In the genomic region with DNA sequence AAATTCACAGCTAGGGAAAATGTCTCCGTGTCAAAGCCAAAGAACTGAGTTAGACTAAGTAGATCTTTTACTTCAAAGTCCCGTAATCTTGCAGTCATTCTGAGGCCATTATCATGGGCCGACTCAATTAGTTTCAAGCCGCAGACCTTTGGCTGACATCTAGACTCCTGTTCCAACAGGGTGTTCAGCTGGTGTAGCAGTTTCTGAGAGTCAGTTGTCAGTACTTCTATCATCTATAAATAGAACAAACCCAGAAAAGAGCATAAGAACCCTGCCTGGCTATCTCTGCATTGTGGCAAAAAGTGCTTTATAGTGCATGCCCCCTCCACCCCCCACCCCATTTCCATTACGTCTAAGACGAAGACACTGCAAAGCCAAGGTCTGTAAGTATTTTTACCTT, we compare ENCODE assay signal across 8 mouse cellular contexts. TPM values are rescaled to one million over a fixed set of nuclear protein-coding genes. Genes with fewer than 3 reads are reported as not detected.
DNase-seq lines count a peak whose midpoint lies in the region; ATAC-seq and TF ChIP-seq lines count a peak whose summit lies in the region.
"Had no signal": no experiment of that assay in that cellular context is flagged by ENCODE, and none has a peak within 500 bp of the region (broad histone marks: within the 10 kb centered on the region; RNA-seq: fewer than 3 reads in every experiment).

No protein-coding gene starts in this region.

- TF ChIP-seq POLR2A in myocyte (IDR thresholded peaks at IDR 0.05; ENCODE audit: insufficient read length, low read depth): no peak

- intact Hi-C loops in left cerebral cortex, adult 2 months (cut with DNase I): loop anchor here (2.0 kb wide), 1 partner anchor 19 kb away; no protein-coding TSS in a partner anchor

- WGBS in embryonic facial prominence, embryonic 14.5 days: 54% methylated on average over 6 of the region's 6 CpGs

- no peak for ATAC-seq in embryonic facial prominence, embryonic 14.5 days (ENCODE audit: low read depth)

- no peaks in the 10 kb centered on the region for H3K27me3 ChIP-seq in embryonic facial prominence, embryonic 14.5 days (replicated peaks; ENCODE audit: control insufficient read depth, insufficient read depth, low read length)
- H3K27me3 ChIP-seq in myocyte (ENCODE audit: control insufficient read depth, insufficient read depth, insufficient read length): no peaks in the 10 kb centered on the region

- no peak for TF ChIP-seq CTCF in left cerebral cortex, adult 2 months (IDR thresholded peaks at IDR 0.05)

- no peak overlapping the region for H3K9ac ChIP-seq in embryonic facial prominence, embryonic 14.5 days (ENCODE audit: low read depth, low read length)

- H3K79me2 ChIP-seq in myocyte (ENCODE audit: control insufficient read depth, insufficient read depth): peaks cover 27% of the 10 kb centered on the region

- no peak overlapping the region; the same call in 1 of the 2 replicates for H3K27ac ChIP-seq in left cerebral cortex, adult 2 months
- H3K27ac ChIP-seq in embryonic facial prominence, embryonic 14.5 days (replicated peaks; ENCODE audit: low read depth, low read length): no peak overlapping the region

- no peak overlapping the region for H3ac ChIP-seq in myocyte (ENCODE audit: control insufficient read depth, insufficient read length)

- peaks cover 10% of the 10 kb centered on the region for H3K4me1 ChIP-seq in embryonic facial prominence, embryonic 14.5 days (ENCODE audit: control insufficient read depth, insufficient read depth, low read length)

- H3K4me2 ChIP-seq in embryonic facial prominence, embryonic 14.5 days (ENCODE audit: low read depth, low read length): peak overlapping the region; percentile 70
- H3K4me2 ChIP-seq in myocyte (ENCODE audit: low read depth): peak overlapping the region; percentile 97

- DNase-seq in left cerebral cortex, adult 2 months (ENCODE audit: extremely low spot score in 1 of 2, low spot score in 2 of 2): no peak
- DNase-seq in left cerebral cortex, adult 11 months (ENCODE audit: low spot score): no peak
- peak; percentile 55 for DNase-seq in embryonic facial prominence, embryonic 14.5 days (ENCODE audit: low spot score)
- DNase-seq in heart, postnatal 4 days: peak; percentile 38
- no peak for DNase-seq in retina, embryonic 14.5 days (ENCODE audit: low spot score)
- DNase-seq in frontal cortex, postnatal 36 days (ENCODE audit: low spot score in 2 of 2): no peak
- DNase-seq: right cerebral cortex, adult 18-20 months had no signal

- peak overlapping the region; percentile 98; the same call in 1 of the 2 replicates for H3K4me3 ChIP-seq in left cerebral cortex, adult 2 months
- H3K4me3 ChIP-seq in embryonic facial prominence, embryonic 14.5 days (ENCODE audit: low read depth, low read length): peak overlapping the region; percentile 80
- peak overlapping the region; percentile 76 for H3K4me3 ChIP-seq in myocyte

- H3K36me3 ChIP-seq in embryonic facial prominence, embryonic 14.5 days (ENCODE audit: control insufficient read depth, insufficient read depth, low read length): peaks cover 25% of the 10 kb centered on the region; the same call in 1 of the 2 replicates
- H3K36me3 ChIP-seq in myocyte (ENCODE audit: control insufficient read depth, insufficient read depth): peaks cover 34% of the 10 kb centered on the region

- no peaks in the 10 kb centered on the region for H3K9me3 ChIP-seq in embryonic facial prominence, embryonic 14.5 days (ENCODE audit: control insufficient read depth, low read length)

TF ChIP-seq in myocyte, 11 proteins besides CTCF, POLR2A, EP300 and RAD21:
- no peak for TF ChIP-seq USF1 (IDR thresholded peaks at IDR 0.05; ENCODE audit: low read depth)
- no peak for TF ChIP-seq SRF (IDR thresholded peaks at IDR 0.05; ENCODE audit: control insufficient read depth, insufficient read length, low read depth)
- no peak for TF ChIP-seq E2F4 (IDR thresholded peaks at IDR 0.05; ENCODE audit: insufficient read depth)
- TF ChIP-seq POLR2AphosphoS2 (IDR thresholded peaks at IDR 0.05; ENCODE audit: insufficient read length, low read depth): no peak
- no peak for TF ChIP-seq TCF12 (IDR thresholded peaks at IDR 0.05; ENCODE audit: insufficient read depth, poor library complexity, severe bottlenecking)
- no peak for TF ChIP-seq MYOG (IDR thresholded peaks at IDR 0.05; ENCODE audit: control insufficient read depth in 1 of 3, insufficient read depth in 1 of 3, insufficient read length in 2 of 3, low read depth in 2 of 3)
- no peak for TF ChIP-seq REST (IDR thresholded peaks at IDR 0.05; ENCODE audit: insufficient read depth, insufficient read length)
- no peak for TF ChIP-seq CEBPB (IDR thresholded peaks at IDR 0.05; ENCODE audit: insufficient read depth, poor library complexity, severe bottlenecking)
- no peak for TF ChIP-seq TCF3 (IDR thresholded peaks at IDR 0.05; ENCODE audit: insufficient read length, low read depth)

RNA-seq across cellular contexts. Expression of gene Ccng1, which starts 1.3 kb away (rescaled TPM):
- 10 to 100 TPM; 67.3 to 72.7 TPM for total RNA-seq in left cerebral cortex, adult 2 months (2021)
- 69.3 and 85.7 TPM in 2 replicates for polyA plus RNA-seq in embryonic facial prominence, embryonic 14.5 days (2014; fragmentation: Nextera tagmentation; extraction: Ambion mirVana)
- total RNA-seq in heart, postnatal 4 days (2021): 100 to 1,000 TPM; 161 to 182 TPM
- 55.2 TPM for polyA plus RNA-seq in myocyte (2012; fragmentation: generic; extraction: Trizol)

RNA-seq across cellular contexts. Expression of gene Nudcd2, which starts 20.4 kb away (rescaled TPM):
- total RNA-seq in left cerebral cortex, adult 2 months (2021): 10 to 100 TPM; 20.1 to 20.3 TPM
- 122 and 138 TPM in 2 replicates for polyA plus RNA-seq in embryonic facial prominence, embryonic 14.5 days (2014; fragmentation: Nextera tagmentation; extraction: Ambion mirVana)
- 10 to 100 TPM; 30.6 to 31.7 TPM for total RNA-seq in heart, postnatal 4 days (2021)
- polyA plus RNA-seq in myocyte (2012; fragmentation: generic; extraction: Trizol): 43.5 TPM

RNA-seq across cellular contexts. Expression of gene Hmmr, which starts 20.6 kb away (rescaled TPM):
- under 1 TPM; 0.33 to 0.50 TPM for total RNA-seq in left cerebral cortex, adult 2 months (2021)
- polyA plus RNA-seq in embryonic facial prominence, embryonic 14.5 days (2014; fragmentation: Nextera tagmentation; extraction: Ambion mirVana): 35.2 and 38.3 TPM in 2 replicates
- 10 to 100 TPM; 36.3 to 43.2 TPM for total RNA-seq in heart, postnatal 4 days (2021)
- 8.4 TPM for polyA plus RNA-seq in myocyte (2012; fragmentation: generic; extraction: Trizol)

RNA-seq across cellular contexts. Expression of gene Mat2b, which starts 58.8 kb away (rescaled TPM):
- 100 to 1,000 TPM; 145 to 160 TPM for total RNA-seq in left cerebral cortex, adult 2 months (2021)
- polyA plus RNA-seq in embryonic facial prominence, embryonic 14.5 days (2014; fragmentation: Nextera tagmentation; extraction: Ambion mirVana): 92.5 and 92.8 TPM in 2 replicates
- total RNA-seq in heart, postnatal 4 days (2021): 10 to 100 TPM; 89.0 TPM
- polyA plus RNA-seq in myocyte (2012; fragmentation: generic; extraction: Trizol): 29.3 TPM

Comparison
In these comparisons a context has a peak if more than half of its experiments do, and no peak if none do; other contexts are left out.
1. DNase-seq: peak in embryonic facial prominence, embryonic 14.5 days (single experiment) and heart, postnatal 4 days (single experiment); none in left cerebral cortex, adult 2 months (0 of 2), left cerebral cortex, adult 11 months (single experiment), retina, embryonic 14.5 days (single experiment) and frontal cortex, postnatal 36 days (0 of 2).
2. RNA of gene Hmmr, which starts 20.6 kb away (total RNA-seq): 36.3 to 43.2 TPM in heart, postnatal 4 days; 0.33 to 0.50 TPM in left cerebral cortex, adult 2 months; every median in the first group is over 10 times any median in the second.
3. Peak in every context shown above with its lines, with median percentiles within 50 percentile points of each other: H3K4me3 ChIP-seq.